Mouse (Mus musculus) small intestine, adult 2 months (tissue): ENCODE results near the gene Creb3l4. TPM values are rescaled to one million over a fixed set of nuclear protein-coding genes. Genes with fewer than 3 reads are reported as not detected.

Source experiments
- H3K27ac ChIP-seq: fragments of 200-500 bp; 2 replicates; pipeline ENCODE4 v1.5.1; 2012; ENCODE audit warnings: low read depth, low read length, control low read depth, inconsistent platforms; ENCODE audit not compliant: insufficient read depth
- H3K27me3 ChIP-seq: fragments of 200-500 bp; 2 replicates; pipeline ENCODE4 v1.6.1; 2012; ENCODE audit warnings: mild to moderate bottlenecking, moderate library complexity, low read length, inconsistent platforms; ENCODE audit not compliant: control insufficient read depth, insufficient read depth
- H3K36me3 ChIP-seq: fragments of 200-500 bp; 2 replicates; pipeline ENCODE4 v1.6.1; 2012; ENCODE audit warnings: mild to moderate bottlenecking, low read length, control low read depth, inconsistent platforms; ENCODE audit not compliant: control insufficient read depth, insufficient read depth
- H3K4me1 ChIP-seq: fragments of 200-500 bp; 2 replicates; pipeline ENCODE4 v1.6.1; 2012; ENCODE audit warnings: low read length, inconsistent platforms, mixed read lengths; ENCODE audit not compliant: control insufficient read depth, insufficient read depth, insufficient read length
- H3K4me3 ChIP-seq: fragments of 200-500 bp; 2 replicates; pipeline ENCODE4 v1.5.1; 2012; ENCODE audit warnings: low read depth, mild to moderate bottlenecking, control low read depth, inconsistent platforms, low read length, moderate library complexity
- CTCF ChIP-seq: fragments of 200-500 bp; IDR thresholded peaks from 2 replicates; pipeline ENCODE4 v1.5.1; 2012; ENCODE audit warnings: low read depth, mild to moderate bottlenecking, control low read depth, inconsistent platforms, low read length, moderate library complexity, mixed read lengths; ENCODE audit not compliant: insufficient replicate concordance, insufficient read length; ENCODE audit errors: extremely low read depth
- POLR2A ChIP-seq: fragments of 200-500 bp; IDR thresholded peaks from 2 replicates; pipeline ENCODE4 v1.6.1; 2012; ENCODE audit warnings: low read depth, mild to moderate bottlenecking, control low read depth, inconsistent platforms, low read length, moderate library complexity
- WGBS: fragments of 180-500 bp; shearing (Covaris S2); methylation state at CpG from one replicate; pipeline ENCODE4 v1.1.7; 2018; 5-methylcytosine and 5-hydroxymethylcytosine counted together
- polyA plus RNA-seq: library from polyadenylated mRNA; depleted of rRNA; stranded (reverse); fragments of >200 nt; gene quantifications from 2 replicates; pipeline ENCODE4 v1.2.3, GENCODE M21; 2012

Creb3l4 gene
- polyA plus RNA-seq, 1 experiment = 7.0 TPM

DNA sequence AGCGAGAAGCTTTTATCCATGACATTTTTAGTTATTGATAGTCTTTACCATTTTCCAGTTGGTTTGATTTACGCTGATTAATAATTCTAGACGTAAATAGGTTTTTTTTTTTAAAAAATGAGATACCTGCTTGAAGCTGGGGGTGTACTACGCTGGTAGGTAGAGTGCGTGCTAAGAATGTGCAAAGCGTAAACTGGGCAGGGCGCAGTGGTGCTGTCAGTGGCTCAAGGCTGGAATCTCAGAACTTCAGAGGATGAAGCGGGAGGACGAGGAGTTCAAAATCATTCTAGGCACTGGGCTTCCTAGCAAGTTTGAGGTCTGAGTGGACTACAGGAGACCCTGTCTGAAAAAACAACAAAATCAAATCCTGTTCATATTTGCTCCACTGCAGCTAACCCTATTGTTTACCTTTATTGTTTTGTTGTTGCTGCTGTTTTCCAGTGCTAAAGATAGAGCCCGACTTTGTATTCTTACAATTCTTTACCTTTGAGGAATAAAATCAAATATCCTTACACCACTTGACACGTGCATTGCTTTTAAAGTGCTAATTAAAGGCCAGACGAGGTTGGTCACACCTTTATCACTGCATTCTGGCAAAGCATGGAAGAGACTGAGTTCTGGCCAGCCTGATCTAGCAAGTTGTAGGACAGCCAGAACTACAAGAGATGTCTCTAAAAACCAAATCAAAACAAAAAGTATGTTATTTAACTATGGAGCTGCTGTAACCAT, 29.2 kb downstream of the Creb3l4 start:
- WGBS = 11% methylated on average over 12 of the region's 12 CpGs
- Histone ChIP-seq H3K27ac (no peak overlapping the region), H3K4me3 (peak overlapping the region; percentile 98), H3K36me3 (peaks cover 23% of the 10 kb centered on the region), H3K4me1 (peaks cover 4% of the 10 kb centered on the region), H3K27me3 (no peaks in the 10 kb centered on the region)
- TF ChIP-seq POLR2A = no peak

DNA sequence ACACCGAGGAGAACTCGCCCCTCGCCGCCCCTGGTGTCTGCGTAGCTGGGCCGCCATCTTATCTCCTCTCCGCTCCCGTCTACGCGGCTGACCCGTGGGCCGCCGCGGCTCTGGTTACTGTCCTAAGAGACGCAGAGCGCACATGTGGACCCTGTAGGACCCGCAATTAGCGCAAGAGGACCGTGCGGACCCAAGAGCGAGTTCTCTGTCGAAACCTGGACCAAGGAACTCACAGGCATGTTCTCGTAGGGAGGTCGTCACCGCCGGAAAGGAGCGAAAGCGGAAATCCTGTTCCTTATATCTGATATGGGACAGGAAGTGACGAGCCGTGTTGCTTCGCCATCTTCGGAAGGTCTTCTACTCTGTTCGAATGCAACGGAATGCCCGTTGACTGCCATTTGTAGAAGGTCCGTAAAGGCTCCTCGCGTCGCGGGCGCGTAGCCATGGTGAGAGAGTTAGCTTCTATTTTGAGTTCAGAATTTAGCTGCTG, 29.9 kb downstream of the Creb3l4 start, which contains the start of the genes Rps27 and Rab13:
Gene Rps27 (minus strand): TSS at position 275 of the 490 bp plus-strand sequence.
Gene Rab13 (plus strand): TSS at position 319 of the 490 bp plus-strand sequence.
- TF ChIP-seq POLR2A (peak; percentile 99), CTCF (no peak)
- peak within 1 kb of the TSS; percentile 98 for H3K4me3 ChIP-seq
- peaks cover 30% of the 10 kb centered on the region for H3K36me3 ChIP-seq
- WGBS = under 1% methylated on average over 42 of the region's 42 CpGs
- H3K4me1 ChIP-seq = peaks cover 4% of the 10 kb centered on the region
- H3K27me3 ChIP-seq = no peaks in the 10 kb centered on the region
- peak within 1 kb of the TSS; percentile 82; the same call in 1 of the 2 replicates for H3K27ac ChIP-seq

DNA sequence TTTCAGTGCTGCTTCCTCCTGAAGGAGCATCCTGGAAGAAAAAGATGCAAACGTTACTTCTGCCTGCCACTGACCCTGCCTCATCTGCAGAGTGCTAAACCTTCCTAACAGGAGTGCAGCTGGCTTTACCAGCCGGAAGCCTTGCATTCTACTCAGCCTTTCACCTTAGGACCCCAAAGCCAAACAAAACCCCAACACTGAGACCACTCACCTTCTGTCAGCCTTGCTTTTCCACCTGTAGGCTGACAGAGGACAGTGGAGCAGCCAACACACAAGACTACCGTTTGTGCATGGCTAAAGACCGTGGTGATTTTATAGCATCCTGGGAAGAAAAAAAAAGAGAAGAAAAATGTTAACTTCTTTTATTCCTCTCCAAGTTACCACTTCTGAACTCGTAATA, 30.6 kb downstream of the Creb3l4 start:
- peaks cover 34% of the 10 kb centered on the region for H3K36me3 ChIP-seq
- 2% methylated on average over 5 of the region's 5 CpGs for WGBS
- peaks cover 4% of the 10 kb centered on the region for H3K4me1 ChIP-seq
- TF ChIP-seq CTCF (no peak), POLR2A (no peak)
- H3K27ac ChIP-seq = no peak overlapping the region
- no peaks in the 10 kb centered on the region for H3K27me3 ChIP-seq
- H3K4me3 ChIP-seq = peak overlapping the region; percentile 98

DNA sequence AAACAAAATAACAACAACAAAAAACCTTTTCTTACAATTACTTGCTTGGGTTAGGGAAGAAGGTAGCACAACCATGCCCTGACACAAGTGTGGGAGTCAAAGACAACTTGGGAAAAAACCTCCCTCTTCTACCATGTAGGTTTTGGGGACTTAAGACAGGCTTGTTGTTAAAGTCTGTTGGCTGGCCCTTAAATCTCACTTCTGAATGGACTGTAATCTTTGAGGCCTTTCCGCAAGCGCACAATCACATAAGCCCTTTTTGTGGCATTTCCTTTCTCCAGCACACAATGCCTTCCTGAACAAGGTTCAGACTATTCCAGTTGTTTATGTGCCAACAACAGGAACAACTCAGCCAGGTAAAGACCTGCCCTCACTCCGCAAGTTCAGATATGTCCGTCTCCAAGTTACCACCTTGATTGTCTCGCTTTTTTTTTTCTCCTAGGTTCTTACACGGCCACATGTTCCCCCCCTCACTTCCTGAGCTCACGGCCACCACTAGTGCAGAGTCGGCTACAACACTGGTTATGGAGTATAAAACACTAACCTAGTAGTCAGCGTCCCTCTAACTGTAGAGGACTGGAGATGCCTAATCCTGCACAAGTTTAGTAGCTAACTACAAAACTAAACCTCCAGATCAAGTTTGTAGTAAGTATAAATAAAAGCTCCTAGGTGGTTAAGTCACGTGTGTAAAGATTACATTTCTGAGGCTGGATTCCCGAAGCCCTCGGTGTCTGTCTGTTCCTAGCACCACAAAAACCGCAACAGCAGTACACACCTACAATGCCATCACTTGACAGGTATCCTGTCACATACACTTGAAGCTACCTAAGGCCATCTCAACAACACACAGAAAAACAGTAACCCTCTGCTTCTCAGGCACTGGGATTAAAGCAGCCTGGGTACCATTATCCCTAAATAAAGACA, 31.6 kb downstream of the Creb3l4 start:
- Histone ChIP-seq H3K27me3 (no peaks in the 10 kb centered on the region), H3K27ac (no peak overlapping the region), H3K4me1 (peaks cover 4% of the 10 kb centered on the region), H3K4me3 (peak overlapping the region; percentile 9; the same call in 1 of the 2 replicates), H3K36me3 (peaks cover 35% of the 10 kb centered on the region)
- TF ChIP-seq CTCF (no peak), POLR2A (no peak)
- WGBS = 31% methylated on average over 13 of the region's 13 CpGs

DNA sequence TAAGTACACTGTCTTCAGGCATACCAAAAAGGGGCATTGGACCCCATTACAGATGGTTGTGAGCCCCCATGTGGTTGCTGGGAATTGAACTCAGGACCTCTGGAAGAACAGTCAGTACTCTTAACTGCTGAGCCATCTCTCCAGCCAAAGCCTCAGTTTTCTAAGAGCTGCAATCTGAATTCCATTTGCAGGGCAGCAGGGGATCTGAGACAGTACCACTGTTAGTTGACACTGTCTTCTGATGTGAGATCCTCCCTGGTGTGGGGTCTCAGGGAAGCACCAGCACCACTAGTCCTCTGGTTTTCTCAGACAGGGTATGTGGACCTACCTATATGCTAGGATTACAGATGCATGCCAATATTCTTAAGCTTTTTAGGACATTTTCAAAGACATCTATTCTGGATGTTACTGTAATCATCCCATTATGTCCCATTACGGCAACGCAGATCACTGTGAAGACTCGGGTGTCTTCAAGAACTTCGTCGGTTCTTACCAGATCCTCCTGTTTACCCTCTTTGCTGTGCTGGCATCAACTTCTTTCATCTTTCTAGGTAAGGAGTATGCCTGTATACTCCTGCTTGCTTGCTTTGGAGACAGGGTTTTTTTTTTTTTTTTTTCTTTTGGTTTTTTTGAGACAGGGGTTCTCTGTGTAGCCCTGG, 33.3 kb downstream of the Creb3l4 start:
- 86% methylated on average over 5 of the region's 5 CpGs for WGBS
- Histone ChIP-seq H3K36me3 (peaks cover 35% of the 10 kb centered on the region), H3K27me3 (no peaks in the 10 kb centered on the region), H3K27ac (no peak overlapping the region), H3K4me3 (no peak overlapping the region), H3K4me1 (peaks cover 4% of the 10 kb centered on the region)
- TF ChIP-seq POLR2A (no peak), CTCF (no peak)

DNA sequence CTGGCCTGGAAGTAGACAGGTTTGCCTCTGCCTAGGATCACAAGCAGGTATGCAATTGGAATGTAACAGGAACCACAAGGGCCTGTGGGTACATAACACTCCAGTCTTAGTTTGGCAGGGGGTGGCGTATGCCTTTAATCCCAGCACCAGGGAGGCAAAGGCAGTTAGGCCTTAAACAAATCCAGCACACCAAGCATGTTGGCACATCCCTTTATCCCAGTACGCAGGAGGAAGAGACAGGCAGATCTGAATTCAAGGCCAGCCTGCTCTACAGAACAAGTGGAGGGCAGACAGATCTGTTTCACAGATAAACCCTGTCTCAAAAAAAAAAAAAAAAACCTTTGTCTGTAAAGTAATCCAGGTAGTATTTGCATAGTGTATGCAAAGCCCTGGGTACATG, 34.6 kb downstream of the Creb3l4 start:
- WGBS = 91% methylated on average over 2 of the region's 2 CpGs

DNA sequence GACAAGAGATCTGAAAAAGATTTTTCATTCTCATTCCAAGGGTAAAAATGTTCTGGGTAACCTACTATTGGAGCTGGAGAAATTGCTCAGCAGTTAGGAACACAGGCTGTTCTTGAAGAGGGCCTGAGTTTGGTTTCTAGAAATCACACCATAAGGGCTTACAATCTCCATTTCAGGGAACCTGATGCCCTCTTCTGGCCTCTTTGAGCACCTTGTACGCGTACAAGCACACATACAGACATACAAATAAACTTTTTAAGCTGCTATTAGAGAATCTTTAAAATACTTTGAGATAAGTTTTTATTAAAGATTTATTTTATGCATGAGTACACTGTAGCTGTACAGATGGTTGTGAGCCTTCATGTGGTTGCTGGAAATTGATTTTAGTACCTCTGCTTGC, 38.7 kb downstream of the Creb3l4 start:
- Histone ChIP-seq H3K27me3 (no peaks in the 10 kb centered on the region), H3K4me1 (no peaks in the 10 kb centered on the region), H3K4me3 (no peak overlapping the region), H3K36me3 (peaks cover 15% of the 10 kb centered on the region), H3K27ac (no peak overlapping the region)
- TF ChIP-seq CTCF = no peak
- TF ChIP-seq POLR2A = no peak
- over 99% methylated on average over 2 of the region's 2 CpGs for WGBS

More for the DNA sequence above, 34.6 kb downstream of the Creb3l4 start:
- no peak overlapping the region for H3K4me3 ChIP-seq
- no peak overlapping the region for H3K27ac ChIP-seq
- H3K4me1 ChIP-seq = peaks cover 2% of the 10 kb centered on the region
- no peaks in the 10 kb centered on the region for H3K27me3 ChIP-seq
- peaks cover 35% of the 10 kb centered on the region for H3K36me3 ChIP-seq
- no peak for TF ChIP-seq POLR2A
- TF ChIP-seq CTCF = no peak
